Mouse (Mus musculus) midbrain, embryonic 12.5 days (tissue): ENCODE results near the gene Abr. TPM values are rescaled to one million over a fixed set of nuclear protein-coding genes. Genes with fewer than 3 reads are reported as not detected.

Source experiments
- ATAC-seq: fragments of 200-750 bp; cut with Nextera tagmentation; 2 replicates; pipeline ENCODE4 v1.8.0; 2017; ENCODE audit warnings: low read depth, moderate TSS enrichment, moderate library complexity; ENCODE audit not compliant: low FRiP score
- H3K27ac ChIP-seq: fragments of 300-500 bp; sonication (generic); replicated peaks from 2 replicates; pipeline ENCODE4 v1.5.1; 2016; ENCODE audit warnings: mild to moderate bottlenecking
- H3K27me3 ChIP-seq: fragments of 300-500 bp; sonication (generic); 2 replicates; pipeline ENCODE4 v1.6.1; 2016; ENCODE audit warnings: mild to moderate bottlenecking
- H3K36me3 ChIP-seq: fragments of 300-500 bp; sonication (generic); 2 replicates; pipeline ENCODE4 v1.6.1; 2016
- H3K4me1 ChIP-seq: fragments of 300-500 bp; sonication (generic); 2 replicates; pipeline ENCODE4 v1.6.1; 2016
- H3K4me2 ChIP-seq: fragments of 300-500 bp; sonication (generic); replicated peaks from 2 replicates; pipeline ENCODE4 v1.6.1; 2016; ENCODE audit warnings: mild to moderate bottlenecking, moderate library complexity
- H3K4me3 ChIP-seq: fragments of 300-500 bp; sonication (generic); 2 replicates; pipeline ENCODE4 v1.5.1; 2016; ENCODE audit warnings: mild to moderate bottlenecking
- H3K9ac ChIP-seq: fragments of 300-500 bp; sonication (generic); replicated peaks from 2 replicates; pipeline ENCODE4 v1.6.1; 2016; ENCODE audit warnings: mild to moderate bottlenecking, moderate library complexity
- H3K9me3 ChIP-seq: fragments of 300-500 bp; sonication (generic); 2 replicates; pipeline ENCODE4 v1.6.1; 2016; ENCODE audit warnings: mild to moderate bottlenecking
- WGBS: fragments of 180-500 bp; shearing (Covaris S2); methylation state at CpG from one replicate; pipeline ENCODE4 v1.1.7; 2016; 5-methylcytosine and 5-hydroxymethylcytosine counted together
- polyA plus RNA-seq: library from polyadenylated mRNA; unstranded; fragments of >200 nt; fragmentation: Nextera tagmentation; extraction: Ambion mirVana; gene quantifications from 2 replicates; pipeline ENCODE4 v1.2.1, GENCODE M21; 2016

Gene Abr
- polyA plus RNA-seq, 1 experiment from 2014 or later: 70.1 TPM

GRCm38 (mm10) chr11:76372120-76372519, 250.0 kb downstream of the Abr start:
- no peaks in the 10 kb centered on the region for H3K9me3 ChIP-seq
- 85% methylated on average over 2 of the region's 2 CpGs for WGBS
- H3K9ac ChIP-seq: no peak overlapping the region
- H3K36me3 ChIP-seq: no peaks in the 10 kb centered on the region
- no peak for ATAC-seq
- no peaks in the 10 kb centered on the region for H3K27me3 ChIP-seq
- H3K4me1 ChIP-seq: peaks cover 43% of the 10 kb centered on the region
- H3K4me2 ChIP-seq: no peak overlapping the region
- H3K27ac ChIP-seq: no peak overlapping the region
- no peak overlapping the region for H3K4me3 ChIP-seq

- H3K4me1 ChIP-seq: peaks cover 41% of the 10 kb centered on the region
- no peaks in the 10 kb centered on the region for H3K36me3 ChIP-seq
- H3K9ac ChIP-seq: no peak overlapping the region
- H3K27me3 ChIP-seq: no peaks in the 10 kb centered on the region
- no peak overlapping the region for H3K4me2 ChIP-seq
- H3K4me3 ChIP-seq: no peak overlapping the region
- no peaks in the 10 kb centered on the region for H3K9me3 ChIP-seq
- no peak for ATAC-seq
- H3K27ac ChIP-seq: no peak overlapping the region
Measured at GRCm38 (mm10) chr11:76370491-76370890, 251.6 kb downstream of the Abr start.

Other genes starting within 250 kb of the Abr start
- 56.9 and 69.4 TPM in 2 replicates for gene Nxn, start 223.2 kb downstream of the Abr start, polyA plus RNA-seq
- gene Timm22, start 215.4 kb downstream of the Abr start, polyA plus RNA-seq: 98.8 and 113 TPM in 2 replicates
- gene Bhlha9, start 50.2 kb upstream of the Abr start, polyA plus RNA-seq: not detected in 2 replicates
- gene Trarg1, start 57.5 kb upstream of the Abr start, polyA plus RNA-seq: not detected in 2 replicates
- 26.0 and 26.7 TPM in 2 replicates for gene Gosr1, start 141.3 kb upstream of the Abr start, polyA plus RNA-seq
- 13.7 and 14.4 TPM in 2 replicates for gene Cpd, start 224.7 kb upstream of the Abr start, polyA plus RNA-seq